Mouse (Mus musculus) liver, adult 2 months (tissue): ENCODE data around the gene Spsb2.

Experiments used
- CTCF ChIP-seq: fragments of 200-500 bp; IDR thresholded peaks from 2 replicates; pipeline ENCODE4 v1.5.1; 2011; ENCODE audit warnings: low read depth, low read length, control low read depth
- POLR2A ChIP-seq: fragments of 200-500 bp; IDR thresholded peaks from 2 replicates; pipeline ENCODE4 v1.6.1; 2011; ENCODE audit warnings: low read length, control low read depth; ENCODE audit not compliant: insufficient read depth; ENCODE audit errors: extremely low read depth

DNA sequence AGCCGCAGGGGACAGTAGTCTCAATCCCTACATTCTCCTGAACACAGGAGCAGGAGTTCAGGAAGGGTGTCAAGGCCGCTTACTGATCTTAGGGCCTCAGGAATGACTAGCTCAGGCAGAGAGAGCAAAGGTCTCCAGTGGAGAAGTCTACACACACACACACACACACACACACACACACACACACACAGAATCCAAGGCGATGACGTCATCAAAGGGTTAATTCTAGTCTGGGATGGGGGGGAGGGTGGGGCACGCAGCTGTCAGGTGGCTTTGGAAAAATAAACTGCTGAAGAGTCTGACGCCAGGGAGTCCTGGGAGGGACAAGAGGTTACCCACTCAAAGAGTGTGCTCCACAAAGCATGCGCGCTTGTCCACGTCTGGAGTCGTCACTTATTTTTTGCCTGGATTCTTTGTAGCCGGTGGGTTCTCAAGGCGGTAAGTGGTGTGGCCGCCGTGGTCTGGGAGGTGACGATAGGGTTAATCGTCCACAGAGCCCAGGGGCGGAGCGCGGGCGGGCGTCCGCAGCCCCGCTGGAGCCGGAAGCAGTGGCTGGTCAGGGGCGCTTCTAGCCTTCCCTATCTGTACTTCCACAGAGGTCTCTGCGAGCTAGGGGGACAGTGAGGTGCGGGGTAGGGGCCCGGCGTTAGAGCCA lies at the start of gene Spsb2:
- no peak for TF ChIP-seq CTCF
- TF ChIP-seq POLR2A, result no peak
